Mouse (Mus musculus): ENCODE data around the gene Whrn.

GRCm38 (mm10) chr4:63377483-63377882 lies 118.3 kb downstream of the Whrn start:
- TF ChIP-seq CTCF (IDR thresholded peaks at IDR 0.05) = peak; percentile 51
- TF ChIP-seq EP300 (IDR thresholded peaks at IDR 0.05) = no peak

All from lung, postnatal 0 days (tissue).